Mouse (Mus musculus): ENCODE results near the gene Zfhx3.

GRCm38 (mm10) chr8:107960878-107961277 lies 18.4 kb downstream of the Zfhx3 start:
- TF ChIP-seq CTCF (IDR thresholded peaks at IDR 0.05; ENCODE audit: low read depth, low read length): no peak
- no peak for TF ChIP-seq POLR2A (IDR thresholded peaks at IDR 0.05; ENCODE audit: extremely low read depth, insufficient read depth, low read length)
